Mouse (Mus musculus) C2C12 (cell line): ENCODE measurements at regions not wholly inside any gene's neighbourhood (a gene's known extent, or its start where the extent isn't known, plus 50 kb on each side); places are given as distances from the start of the nearest gene placed in this dataset.

ENCODE experiments used
- CTCF ChIP-seq: IDR thresholded peaks from one replicate; pipeline ENCODE4 v1.5.1; 2011; ENCODE audit not compliant: control insufficient read depth, insufficient read depth, insufficient read length
- FOSL1 ChIP-seq: IDR thresholded peaks from one replicate; pipeline ENCODE4 v1.8.0; 2011; ENCODE audit warnings: mild to moderate bottlenecking, low read length; ENCODE audit not compliant: poor library complexity, insufficient read depth, severe bottlenecking

DNA sequence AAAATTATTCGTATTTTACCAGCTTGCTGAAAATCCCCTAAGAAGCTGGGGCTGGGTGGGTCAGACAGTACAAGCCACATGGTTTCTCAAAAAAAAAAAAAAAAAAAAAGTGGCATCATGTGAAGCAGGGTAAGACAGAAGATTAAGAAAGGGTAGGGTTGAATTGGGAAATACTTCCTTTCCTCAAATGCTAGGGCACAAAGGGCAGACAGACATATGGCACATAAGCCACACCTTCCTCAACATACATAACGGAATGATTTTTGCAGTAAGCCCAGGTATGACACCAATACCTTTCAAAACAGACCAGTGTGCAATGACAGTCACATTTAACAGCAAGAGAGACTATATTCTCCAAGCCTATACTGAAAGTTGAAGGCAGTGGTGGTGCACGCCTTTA is 347.8 kb downstream of the Gsdmc2 start:
- TF ChIP-seq CTCF (no peak), FOSL1 (no peak)
